Mouse (Mus musculus) inflammation-experienced regulatory T-cells (primary cell): ENCODE results near the gene Nmur1. TPM values are rescaled to one million over a fixed set of nuclear protein-coding genes. Genes with fewer than 3 reads are reported as not detected.

ENCODE experiments used
- polyA plus RNA-seq, 2 experiments: library from polyadenylated mRNA; unstranded; fragments of 100-300 nt; shearing (Covaris generic); gene quantifications; one replicate each; pipeline ENCODE4 v1.2.1; 2017

The Nmur1 gene
- 1 to 10 TPM in 1 of 2 experiments, under 1 TPM in 1; 0.83 to 2.0 TPM for polyA plus RNA-seq

DNA sequence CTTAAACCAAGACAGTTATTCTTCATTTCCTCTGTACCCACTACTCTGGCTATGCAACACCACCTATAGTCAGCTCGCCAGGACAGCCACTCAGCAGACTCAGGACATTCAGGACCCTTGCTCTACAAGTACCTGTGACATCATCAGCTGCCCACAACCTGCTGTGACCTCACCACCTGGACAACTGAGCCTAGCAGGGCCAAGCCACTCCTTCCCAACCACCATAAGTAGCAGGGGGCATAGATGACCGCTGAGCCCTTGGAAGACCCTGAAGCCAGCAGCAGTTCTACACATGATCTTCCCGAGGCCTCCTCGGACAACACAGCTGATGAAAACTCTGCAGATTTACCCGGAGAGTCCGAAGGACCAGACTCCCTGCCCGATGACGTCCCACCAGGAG, at the start of gene Nmur1, which contains the start of gene Tex44:
TSS of gene Nmur1 (minus strand) at position 101 of the 400 bp plus-strand sequence.
TSS of gene Tex44 (plus strand) at position 202 of the 400 bp plus-strand sequence.

DNA sequence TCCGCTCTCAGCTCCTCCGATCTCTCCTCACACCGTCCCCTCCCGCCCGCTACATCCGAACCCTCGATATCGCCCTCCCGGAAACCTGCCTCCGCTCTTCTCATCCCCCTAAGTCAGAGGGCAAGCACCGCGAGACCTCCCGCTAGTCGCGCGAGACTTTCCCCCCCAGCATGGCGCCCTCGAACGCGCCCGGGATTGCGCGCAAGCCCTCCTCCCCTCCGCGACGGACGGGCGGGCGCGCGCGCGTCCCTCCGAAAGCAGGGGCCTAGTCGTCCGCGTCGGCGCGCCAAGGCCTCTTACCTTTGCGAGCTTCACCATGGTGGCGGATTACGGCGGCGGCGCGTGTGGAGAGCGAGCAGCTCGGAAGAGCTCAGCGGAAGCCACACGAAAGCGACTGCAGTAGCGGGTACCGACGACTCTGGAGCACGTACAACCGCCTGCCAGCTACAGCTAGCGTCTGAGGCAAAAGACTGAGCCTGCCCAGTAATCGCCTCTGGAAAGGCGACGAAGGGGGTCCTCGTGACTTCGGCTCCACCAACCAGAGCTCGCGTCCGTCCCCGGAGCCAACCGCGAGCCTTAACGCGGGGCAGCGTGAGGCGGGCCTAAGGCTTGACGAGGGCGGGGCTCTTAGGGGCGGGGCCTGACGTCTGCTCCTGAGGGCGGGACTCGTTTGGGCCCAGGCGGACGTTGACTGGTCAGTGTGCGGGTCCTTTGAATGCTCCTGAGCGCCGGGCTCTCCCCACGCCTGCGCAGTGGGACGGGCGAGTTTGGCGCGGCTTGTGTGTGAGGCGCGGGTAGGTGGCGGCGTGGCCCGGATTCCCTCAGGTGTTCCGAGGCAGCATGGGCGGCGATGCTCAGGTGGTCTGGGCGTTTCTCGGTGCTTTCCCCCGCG, 66.9 kb downstream of the Nmur1 start, which contains the start of gene Ncl:
TSS of gene Ncl (minus strand) at position 495 of the 892 bp plus-strand sequence.

Other genes with a start within 250 kb of the Nmur1 start
- gene B3gnt7, start 123.4 kb downstream of the Nmur1 start, polyA plus RNA-seq, result 1 to 10 TPM in 1 of 2 experiments, not detected in 1; 1.1 TPM
- 100 to 1,000 TPM; 377 to 419 TPM for gene Ncl, start 66.8 kb downstream of the Nmur1 start, polyA plus RNA-seq
- gene Tex44, start 101 bp upstream of the Nmur1 start, polyA plus RNA-seq, result not detected
- 1,000 to 10,000 TPM; 1,389 to 1,450 TPM for gene Ptma, start 100.5 kb upstream of the Nmur1 start, polyA plus RNA-seq
- gene Pde6d, start 156.4 kb upstream of the Nmur1 start, polyA plus RNA-seq, result 10 to 100 TPM; 46.5 to 47.7 TPM
- 10 to 100 TPM; 24.6 to 37.8 TPM for gene Cops7b, start 156.7 kb upstream of the Nmur1 start, polyA plus RNA-seq
- under 1 TPM in 1 of 2 experiments, not detected in 1; 0.37 TPM for gene Nppc, start 244.3 kb upstream of the Nmur1 start, polyA plus RNA-seq